Mouse (Mus musculus) layer of hippocampus, adult 11-12 months (tissue): Measurements from ENCODE around the gene Ptrh1.

Experiments used
- DNase-seq: peaks from one replicate; pipeline ENCODE4 v3.0.0; 2022; ENCODE audit warnings: low spot score

Gene Ptrh1

DNA sequence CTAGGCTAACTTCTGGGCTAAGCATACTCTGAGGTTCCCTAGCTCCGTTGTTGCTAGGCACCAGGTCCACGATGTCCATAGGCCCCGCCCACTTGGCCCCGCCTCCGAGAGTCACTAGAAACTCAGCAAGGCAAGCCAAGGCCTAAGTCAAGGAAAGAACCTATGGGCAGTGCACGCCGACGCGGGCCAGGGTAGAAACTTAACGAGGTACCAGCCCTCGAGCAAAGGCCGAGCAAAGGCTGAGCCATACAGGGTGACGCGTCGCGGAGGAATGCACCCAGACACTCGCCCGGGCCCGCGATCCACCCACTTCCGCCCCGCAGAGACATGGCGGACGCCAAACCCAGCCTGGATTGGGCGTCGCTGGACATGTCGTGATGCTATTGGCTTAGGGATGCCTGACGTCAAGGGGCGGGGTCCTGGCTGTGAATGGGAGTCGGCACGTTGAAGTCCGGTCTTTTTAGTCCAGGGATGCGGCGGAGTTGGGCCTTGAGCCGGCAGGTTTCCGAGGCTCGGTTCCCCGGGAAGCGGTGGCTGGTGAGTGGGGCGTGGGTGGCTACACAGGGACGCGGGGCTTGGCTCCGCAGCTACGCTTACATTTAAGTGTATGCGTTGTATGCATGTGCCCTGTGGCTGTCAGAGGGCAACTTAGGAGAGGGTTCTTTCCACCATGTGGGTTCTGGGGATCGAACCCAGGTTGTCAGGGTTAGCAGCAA, at the start of gene Ptrh1, which contains the start of gene Ttc16:
Gene Ptrh1, plus strand, starts transcription at position 428 of the 716 bp plus-strand sequence.
Gene Ttc16, minus strand, starts transcription at position 275 of the 716 bp plus-strand sequence.
- peak; percentile 97 for DNase-seq

DNA sequence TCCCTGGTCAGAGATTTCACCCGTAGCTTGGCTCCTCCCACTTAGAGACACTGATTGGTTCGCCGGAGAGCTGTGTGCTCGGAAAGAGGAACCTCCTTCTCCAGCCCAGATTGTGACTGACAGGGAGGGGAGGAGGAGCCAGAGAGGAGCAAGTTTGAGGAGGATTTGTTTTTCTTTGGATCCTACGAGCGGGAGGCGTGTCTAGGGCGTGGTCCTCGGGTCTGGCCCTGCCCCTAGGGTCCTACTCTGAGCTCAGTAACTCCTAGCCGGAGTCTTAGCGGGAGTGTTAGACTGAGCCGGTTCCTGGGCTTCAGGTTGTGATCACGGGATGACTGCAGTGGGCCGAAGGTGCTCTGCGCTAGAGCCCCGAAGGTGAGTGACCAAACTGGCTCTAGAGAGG, 48.2 kb upstream of the Ptrh1 start:
- peak; percentile 86 for DNase-seq

DNA sequence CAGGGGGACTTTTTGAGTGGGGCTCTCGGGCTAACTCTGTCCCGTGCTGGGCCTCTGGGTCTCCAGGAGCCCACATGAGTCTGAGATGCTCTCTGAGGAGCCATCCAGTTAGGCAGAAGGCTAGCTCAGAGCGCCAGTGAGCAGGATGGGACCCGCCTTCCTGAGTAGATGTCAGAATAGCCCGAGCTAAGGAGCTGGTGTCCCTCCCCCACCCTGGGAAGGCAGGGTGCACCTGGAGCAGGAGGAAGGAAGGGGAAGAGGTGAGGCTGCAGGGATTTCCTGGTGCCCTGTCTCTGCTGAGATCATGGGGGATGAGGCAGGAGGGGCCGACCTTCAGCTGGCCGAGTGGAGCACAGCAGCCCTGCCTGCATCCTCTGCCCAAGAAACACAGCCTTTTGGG, 47.1 kb upstream of the Ptrh1 start:
- no peak for DNase-seq

DNA sequence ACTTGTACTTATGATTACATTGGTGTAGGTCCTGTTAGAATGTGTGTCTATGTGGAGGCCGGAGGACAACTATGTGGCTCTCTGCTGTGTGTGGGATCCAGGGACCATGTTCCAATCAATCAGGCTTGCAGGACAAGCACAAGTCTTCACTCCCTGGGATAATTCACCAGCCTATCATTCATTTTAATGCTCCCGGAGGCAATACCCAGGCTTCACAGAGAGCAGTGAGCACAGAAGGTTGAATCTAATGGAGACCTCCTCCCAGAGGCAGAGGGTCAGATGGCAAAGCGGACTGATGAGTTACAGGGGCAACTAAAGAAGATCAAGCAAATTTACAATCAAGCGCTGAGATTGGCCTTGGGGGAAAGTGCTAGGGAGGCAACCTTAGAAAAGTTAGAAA, 46.0 kb upstream of the Ptrh1 start:
- DNase-seq: no peak

DNA sequence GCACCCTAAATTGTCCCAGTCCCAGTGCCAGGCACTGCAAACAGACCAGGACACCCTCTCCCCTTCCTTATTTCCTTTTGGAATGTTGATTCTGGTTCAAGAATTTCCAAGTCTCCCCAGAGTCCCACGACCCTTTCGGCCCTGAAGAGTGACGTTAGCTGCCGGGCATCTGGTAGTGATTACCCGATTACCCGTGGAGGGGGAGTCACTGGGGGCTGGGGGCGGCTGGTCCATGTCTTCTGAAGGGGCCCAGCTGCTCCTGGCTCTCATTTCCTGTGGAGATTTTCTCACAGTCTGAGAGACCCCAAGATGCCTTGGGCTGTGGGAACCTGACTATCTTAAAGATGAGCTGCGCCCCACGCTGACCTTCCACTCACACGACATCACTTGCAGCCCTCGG, 44.7 kb upstream of the Ptrh1 start:
- no peak for DNase-seq

DNA sequence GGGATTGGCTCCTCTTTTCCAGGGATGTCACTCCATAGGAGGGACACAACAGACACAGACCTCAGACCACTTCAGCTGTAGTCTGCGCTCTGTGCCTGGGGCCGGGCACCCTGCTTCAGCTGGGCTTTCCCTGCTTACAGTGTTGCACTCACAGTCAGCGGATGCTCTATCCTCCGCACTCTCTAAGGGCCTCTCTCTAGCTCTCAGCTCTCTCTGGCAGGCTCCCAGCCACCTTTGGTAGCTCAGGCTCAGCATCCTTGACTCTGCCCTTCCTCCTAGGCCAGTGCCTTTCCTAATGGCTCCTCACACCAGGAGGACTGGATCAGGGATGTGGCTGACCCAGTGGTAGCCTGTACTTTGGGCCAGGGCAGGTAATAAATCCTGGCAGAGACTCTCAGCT, 43.7 kb upstream of the Ptrh1 start:
- DNase-seq: no peak

DNA sequence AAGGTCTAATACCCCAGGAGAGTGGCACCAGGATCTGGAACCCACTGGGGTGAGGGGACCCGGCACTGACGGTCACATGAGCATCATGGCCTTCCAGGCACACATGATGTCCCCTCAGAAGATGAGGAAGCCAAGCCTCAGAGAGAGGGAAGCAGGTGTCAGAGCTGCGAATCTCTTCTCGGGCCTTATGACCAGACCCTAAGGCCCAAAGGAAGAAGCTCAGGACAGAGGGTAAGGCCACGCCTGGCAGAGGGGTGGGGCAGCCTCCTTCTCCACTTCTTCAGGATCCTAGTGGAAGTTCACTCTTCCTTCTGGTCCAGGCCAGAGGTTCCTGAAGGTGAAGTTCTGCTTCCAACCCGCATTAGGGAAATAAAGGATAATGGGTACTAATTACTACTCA, 42.9 kb upstream of the Ptrh1 start:
- no peak for DNase-seq

DNA sequence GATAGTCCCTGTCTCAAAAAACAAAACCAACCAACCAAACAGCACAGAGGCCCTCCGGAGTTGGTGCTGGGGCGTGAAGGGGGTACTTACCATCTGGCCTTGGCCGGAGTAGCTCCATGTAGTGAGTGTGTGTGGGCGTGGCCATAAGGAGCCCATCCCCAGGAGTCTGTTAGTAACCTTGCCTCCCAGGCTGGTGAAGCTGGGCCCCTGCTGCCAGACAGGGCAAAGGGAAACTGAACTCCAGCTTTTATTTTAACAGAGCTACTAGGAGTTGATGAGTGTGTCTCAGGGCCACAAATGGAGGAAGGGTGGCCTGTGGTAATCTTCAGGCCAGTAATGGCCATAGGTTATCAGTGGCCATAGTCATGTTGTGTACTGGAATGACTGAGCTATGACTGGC, 41.1 kb upstream of the Ptrh1 start:
- DNase-seq: no peak

DNA sequence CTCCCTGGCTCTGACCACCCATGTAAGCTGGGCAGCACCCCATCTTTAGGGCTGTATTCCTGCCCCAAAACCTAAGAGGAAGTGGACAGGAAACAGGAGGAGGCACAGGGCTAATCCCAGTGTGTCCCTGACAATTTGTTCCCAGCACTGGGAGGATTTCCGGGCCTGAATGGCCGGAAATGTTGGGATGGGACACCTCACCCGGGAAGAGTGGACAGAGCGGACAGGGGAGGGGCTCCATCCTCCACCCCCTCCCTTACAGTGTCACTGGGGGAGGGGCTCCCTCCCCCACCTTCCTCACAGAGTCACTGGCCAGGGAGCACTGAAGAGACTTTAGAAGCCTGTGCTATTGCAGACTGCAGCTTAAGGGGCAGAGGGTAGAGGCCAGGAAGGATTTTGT, 40.7 kb upstream of the Ptrh1 start:
- no peak for DNase-seq

DNA sequence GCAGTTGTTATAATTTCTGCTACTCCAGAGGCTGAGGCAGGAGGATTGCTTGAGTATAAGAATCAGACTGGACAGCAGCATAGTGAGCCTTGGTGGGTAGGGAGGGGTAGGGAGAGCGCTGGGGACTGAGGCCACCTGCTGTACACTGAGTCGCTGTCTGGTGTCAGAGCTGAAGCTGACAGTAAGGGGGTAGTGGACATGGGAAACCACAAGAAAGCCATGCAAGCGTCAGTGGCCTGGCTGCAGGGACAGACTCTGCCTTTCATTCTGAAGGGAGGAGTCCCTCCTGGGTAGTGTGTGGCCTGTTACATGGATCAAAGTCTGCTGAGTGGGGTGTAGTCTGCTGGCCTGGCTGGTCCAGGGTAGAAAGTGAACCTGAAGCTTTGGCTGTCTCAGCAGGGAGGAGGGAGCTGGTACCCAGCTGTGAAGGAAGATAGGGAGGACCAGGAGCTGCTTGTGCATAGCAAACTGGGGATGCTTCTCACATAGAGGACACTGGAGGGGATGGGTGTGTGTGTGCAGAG, 39.2 kb upstream of the Ptrh1 start:
- DNase-seq: no peak

DNA sequence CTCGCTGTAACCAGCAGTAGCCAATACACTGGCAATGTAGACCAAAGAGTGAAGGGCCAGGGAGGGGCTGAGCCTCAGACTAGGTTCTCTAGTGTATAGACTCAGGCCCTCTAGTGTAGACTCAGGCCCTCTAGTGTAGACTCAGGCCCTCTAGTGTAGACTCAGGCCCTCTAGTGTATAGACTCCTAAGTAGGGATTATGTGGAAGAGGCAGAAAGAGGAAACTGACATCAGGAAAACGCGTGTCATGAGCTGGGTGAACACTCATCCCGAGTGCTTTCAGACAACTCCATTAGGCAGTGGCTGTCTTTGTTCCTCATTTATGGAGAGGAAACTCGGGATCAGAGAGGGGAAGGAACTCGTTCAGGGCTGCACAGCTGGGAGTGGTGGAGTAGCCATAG, 38.6 kb upstream of the Ptrh1 start:
- no peak for DNase-seq

DNA sequence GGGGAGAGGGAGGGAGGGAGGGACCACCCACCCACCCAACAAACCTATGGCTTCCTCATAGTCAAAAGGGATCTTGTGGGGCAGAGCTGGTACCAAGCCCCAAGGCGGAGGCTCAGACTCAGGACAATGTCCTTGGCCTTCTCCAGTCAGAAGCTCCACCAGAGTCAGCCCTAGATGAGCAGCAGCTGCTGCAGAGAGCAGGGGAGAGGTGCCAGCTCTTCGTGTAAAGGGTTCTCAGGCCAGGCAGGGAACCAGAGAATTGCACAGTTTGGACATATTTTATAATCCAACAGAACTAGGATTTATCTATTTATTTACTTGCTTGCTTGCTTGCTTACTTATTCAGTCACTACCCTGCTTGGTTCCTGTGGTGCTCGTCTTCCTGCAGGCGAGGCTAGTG, 36.3 kb upstream of the Ptrh1 start:
- no peak for DNase-seq

DNA sequence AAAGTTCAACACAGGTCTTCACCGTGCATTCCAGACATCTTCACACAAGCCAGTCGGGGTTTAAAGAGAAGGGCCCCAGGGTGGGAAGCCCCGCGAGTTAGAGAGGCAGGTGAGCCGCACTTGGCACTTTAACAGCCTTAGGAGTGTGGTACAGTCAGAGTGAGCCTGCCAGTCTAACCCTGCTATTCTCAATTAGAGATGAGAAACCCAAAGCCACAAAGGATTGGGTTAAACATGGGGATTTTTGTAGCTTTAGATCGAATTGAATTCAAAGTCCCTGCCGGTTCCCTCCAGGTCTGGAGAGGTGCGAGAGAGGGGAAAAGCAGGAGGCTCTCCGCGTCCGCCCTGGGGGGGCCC, 34.7 kb upstream of the Ptrh1 start, which contains the start of gene 6330409D20Rik:
Gene 6330409D20Rik, minus strand, starts transcription at position 101 of the 357 bp plus-strand sequence.
- DNase-seq: no peak

DNA sequence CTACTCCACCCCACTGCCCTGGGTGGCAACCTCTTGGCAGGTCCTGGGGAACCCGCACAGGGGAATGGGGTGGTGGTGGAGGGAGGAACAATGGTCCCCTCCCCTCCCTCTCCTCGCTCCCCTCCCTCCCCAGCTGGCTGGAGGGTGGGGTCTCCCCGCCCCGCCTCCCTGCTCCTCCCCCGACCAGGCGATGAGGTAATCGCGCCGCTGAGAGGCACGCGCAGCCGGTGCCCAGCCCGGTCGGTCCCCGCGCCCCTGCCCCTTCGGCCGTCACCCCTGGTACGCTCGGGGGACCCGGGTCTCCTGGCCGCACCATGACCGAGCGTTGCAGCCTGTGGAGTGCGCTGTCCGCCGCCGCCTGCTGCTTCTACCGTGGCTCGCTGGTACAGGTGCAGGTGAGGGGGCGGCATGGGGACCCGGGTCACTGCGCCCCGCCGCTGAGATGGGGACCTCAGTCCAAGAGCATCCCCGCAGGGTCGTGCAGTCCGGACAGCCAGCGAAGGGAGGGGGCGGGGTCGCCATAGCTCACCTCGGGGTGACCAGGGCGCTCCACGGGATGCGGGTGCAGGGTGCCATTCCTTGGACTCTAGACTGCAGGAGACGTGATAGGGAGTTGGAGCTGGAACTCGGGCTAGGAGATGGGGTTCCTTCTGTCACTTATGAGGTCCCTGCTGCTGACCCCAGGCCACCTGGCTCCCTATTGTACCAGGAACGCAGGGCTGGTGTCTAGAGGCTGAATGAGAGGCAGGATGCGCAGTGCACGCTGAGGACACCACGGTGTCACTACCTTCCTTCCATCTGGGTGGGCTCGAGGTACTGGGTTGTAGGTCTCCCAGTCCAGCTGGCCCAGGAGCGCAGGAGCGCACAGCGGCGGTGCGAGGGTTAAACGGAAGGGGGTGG, 34.1 kb upstream of the Ptrh1 start:
- peak; percentile 48 for DNase-seq

DNA sequence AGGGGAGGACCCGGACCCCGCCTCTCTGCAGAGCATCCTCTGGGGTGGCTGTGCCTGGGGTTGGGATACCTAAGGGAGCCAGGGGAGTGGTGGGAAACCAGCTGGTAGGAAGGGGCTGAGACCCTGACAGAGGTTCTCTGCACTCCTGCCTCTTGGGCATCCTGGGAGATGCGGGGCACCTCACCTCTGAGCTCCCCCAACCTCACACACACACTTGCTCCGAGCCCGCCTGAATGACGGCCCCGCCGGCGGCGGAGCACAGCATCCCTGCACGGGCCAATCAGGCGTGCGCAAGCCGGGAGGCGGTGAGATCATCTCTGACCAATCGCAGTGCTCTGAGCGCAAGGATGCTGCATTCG, 33.4 kb upstream of the Ptrh1 start:
- DNase-seq: peak; percentile 80

DNA sequence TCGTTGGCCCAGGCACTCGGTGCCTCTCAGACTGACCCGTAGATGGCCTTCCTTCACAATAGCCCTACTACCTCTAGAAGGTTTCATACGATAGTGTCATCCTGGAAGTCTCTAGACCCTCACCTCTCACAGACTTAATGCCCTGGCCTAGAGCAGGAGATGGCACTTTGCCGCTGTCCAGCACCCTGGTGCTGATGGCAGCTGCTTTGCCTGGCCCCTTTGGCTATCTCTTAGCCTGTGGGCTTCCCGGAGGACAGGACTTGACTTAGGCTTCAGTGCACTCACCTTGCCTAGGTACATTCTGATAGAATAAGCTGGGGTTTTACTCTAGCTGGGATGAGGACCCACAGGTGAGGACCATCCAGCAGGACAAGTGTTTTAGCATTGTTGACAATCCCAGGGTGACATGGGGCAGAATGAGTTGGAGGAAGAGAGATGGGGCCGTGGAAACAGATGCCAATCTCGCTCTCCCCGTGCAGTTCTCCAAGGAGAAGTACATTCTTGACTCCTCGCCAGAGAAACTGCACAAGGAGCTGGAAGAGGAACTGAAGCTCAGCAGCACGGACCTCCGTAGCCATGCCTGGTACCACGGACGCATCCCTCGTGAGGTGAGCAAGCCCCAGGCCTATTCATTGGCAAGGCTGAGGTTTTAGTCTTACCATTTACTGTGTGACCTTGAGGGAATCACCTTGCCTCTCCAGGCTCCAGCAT, 31.2 kb upstream of the Ptrh1 start:
- DNase-seq: no peak

DNA sequence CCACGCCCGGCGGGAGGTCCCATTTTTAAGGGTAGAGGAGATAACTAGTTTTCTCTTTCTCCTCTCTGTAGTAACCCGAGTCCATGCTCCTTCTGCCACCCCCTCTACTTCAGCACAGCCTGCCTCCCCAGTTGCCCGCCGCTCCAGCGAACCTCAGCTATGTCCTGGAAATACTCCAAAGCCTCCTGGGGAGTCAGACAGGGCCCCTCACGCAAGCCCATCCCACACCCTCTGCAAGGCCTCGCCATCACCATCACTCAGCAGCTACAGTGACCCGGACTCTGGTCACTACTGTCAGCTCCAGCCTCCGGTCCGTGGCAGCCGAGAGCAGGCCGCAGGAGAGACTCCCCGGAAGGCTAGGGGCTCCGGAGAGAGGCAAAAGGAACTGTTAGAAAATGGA, 26.5 kb upstream of the Ptrh1 start:
- DNase-seq: no peak

DNA sequence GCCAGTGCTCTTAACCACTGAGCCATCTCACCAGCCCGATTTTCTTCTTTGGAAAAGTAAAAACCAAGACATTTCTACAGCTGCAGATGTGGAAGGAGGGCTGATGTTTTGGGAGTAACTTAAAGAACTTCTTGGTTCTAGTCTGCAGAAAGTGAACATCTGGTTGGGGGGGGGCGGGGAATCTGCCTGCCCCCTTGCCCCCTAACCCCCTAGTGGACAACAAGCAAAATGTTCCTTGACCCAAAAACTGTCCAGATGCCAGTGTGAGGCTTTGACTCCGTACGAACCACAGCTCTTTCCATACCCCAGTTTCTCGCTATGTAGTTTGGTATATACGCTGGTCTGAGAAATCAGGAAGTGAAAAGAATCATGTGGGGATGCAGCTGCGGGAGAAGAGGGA, 25.4 kb upstream of the Ptrh1 start:
- no peak for DNase-seq

DNA sequence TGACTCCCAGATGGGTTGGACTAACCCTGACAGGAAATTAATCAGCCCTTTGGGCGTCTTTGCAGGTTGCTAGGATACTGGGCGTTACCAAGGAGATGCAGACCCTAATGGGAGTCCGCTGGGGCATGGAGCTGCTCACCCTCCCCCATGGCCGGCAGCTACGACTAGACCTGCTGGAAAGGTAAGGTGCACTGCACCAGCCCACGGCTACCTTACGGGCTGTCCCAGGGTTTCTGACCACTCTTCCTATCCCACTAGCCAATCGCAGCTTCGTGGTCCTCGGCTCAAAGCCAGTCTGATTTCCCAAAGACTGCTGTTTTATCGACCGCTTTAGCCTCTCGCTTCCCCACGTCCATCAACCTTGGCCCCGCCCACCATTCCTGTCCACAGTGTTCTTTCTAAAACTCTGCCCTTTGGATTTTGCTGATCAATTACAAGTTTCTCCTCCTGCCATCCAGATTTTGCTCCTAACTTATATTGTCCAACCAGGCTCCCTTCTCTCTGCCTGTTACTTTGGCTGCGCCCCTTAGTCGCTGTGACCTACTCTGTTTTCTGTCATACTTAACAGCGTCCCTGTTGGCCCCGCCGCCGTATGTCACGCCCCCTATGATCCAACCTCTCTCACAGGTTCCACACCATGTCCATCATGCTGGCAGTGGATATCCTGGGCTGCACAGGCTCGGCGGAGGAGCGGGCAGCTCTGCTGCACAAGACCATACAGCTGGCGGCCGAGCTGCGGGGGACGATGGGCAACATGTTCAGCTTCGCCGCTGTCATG, 24.5 kb upstream of the Ptrh1 start:
- DNase-seq: no peak

DNA sequence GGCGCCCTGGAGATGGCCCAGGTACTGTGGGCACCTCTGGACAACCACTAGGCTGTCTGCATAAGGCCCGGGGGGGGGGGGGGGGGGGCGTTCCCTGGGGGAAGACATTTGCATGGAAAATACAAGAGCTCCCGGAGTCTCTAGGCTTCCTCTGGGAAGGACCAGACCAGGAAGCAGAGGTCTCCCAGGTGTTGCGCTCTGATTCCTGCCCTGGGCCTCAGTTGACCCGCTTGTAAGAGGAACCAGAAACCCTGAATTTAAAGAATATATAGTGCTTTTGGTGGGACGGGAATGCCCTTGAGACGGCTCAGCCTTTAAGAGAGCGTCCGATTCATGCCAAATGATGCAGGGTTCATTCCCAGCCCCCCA, 23.9 kb upstream of the Ptrh1 start:
- no peak for DNase-seq

DNA sequence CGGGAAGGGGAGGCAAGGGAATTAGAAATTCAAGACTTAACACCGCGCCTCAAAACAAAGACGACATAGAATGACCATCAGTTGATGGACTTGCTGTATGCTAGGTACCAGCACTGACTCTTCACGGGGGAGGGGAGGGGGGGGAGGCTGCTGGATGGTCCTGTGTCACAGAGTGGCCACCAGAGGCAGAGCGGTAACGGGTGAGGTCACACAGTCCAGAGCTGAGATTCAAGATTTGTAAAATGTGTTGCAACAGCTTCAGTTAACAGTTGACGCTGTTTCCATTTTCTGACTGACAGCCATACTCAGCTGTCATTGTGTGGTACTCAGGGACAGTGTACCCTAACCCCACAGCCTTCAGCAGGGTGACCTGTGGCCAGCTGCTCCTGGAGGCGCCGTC, 23.4 kb upstream of the Ptrh1 start:
- DNase-seq: no peak

DNA sequence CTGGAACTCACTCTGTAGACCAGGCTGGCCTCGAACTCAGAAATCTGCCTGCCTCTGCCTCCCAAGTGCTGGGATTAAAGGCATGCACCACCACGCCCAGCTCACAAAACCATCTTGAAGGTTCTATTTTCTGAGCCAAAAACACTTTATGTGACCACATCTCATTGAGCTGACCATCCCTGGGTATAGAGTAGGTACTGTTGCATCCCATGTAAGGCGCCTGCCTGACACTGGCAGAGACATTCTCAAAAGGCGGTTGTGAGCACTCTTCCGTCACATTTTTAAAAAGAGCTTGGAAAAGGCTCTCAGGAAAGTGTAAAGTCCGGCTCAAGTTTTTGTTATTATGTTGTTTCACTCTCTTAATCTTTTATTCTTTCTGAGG, 18.9 kb upstream of the Ptrh1 start:
- DNase-seq: no peak
